In genomic region chr17:50150416-50151207, GRCm38 (mm10) we compare ENCODE assay signal across 8 mouse cellular contexts. TPM values are rescaled to one million over a fixed set of nuclear protein-coding genes. Genes with fewer than 3 reads are reported as not detected.
DNase-seq lines count a peak whose midpoint lies in the region; ATAC-seq and TF ChIP-seq lines count a peak whose summit lies in the region.

No protein-coding gene starts in this region.

- TF ChIP-seq POLR2A in myocyte (IDR thresholded peaks at IDR 0.05; ENCODE audit: insufficient read length, low read depth), result no peak

- H3K36me3 ChIP-seq in forebrain, embryonic 12.5 days (replicated peaks), result no peaks in the 10 kb centered on the region
- no peaks in the 10 kb centered on the region for H3K36me3 ChIP-seq in forebrain, embryonic 11.5 days (ENCODE audit: control insufficient read depth, insufficient read depth, low read length)
- no peaks in the 10 kb centered on the region for H3K36me3 ChIP-seq in forebrain, embryonic 16.5 days (ENCODE audit: control insufficient read depth, insufficient read depth)
- H3K36me3 ChIP-seq in myocyte (ENCODE audit: control insufficient read depth, insufficient read depth), result no peaks in the 10 kb centered on the region

- no peak overlapping the region for H3K4me2 ChIP-seq in forebrain, embryonic 12.5 days
- no peak overlapping the region for H3K4me2 ChIP-seq in forebrain, embryonic 11.5 days (ENCODE audit: low read depth, low read length, severe bottlenecking)
- H3K4me2 ChIP-seq in forebrain, embryonic 16.5 days (ENCODE audit: low read length), result no peak overlapping the region; the same call in 1 of the 2 replicates
- H3K4me2 ChIP-seq in myocyte (ENCODE audit: low read depth), result peak overlapping the region; percentile 1

- H3K27me3 ChIP-seq in forebrain, embryonic 12.5 days, result no peaks in the 10 kb centered on the region
- no peaks in the 10 kb centered on the region for H3K27me3 ChIP-seq in forebrain, embryonic 11.5 days (ENCODE audit: control insufficient read depth, insufficient read depth, low read length)
- H3K27me3 ChIP-seq in forebrain, embryonic 16.5 days (replicated peaks; ENCODE audit: control insufficient read depth, insufficient read depth, low read length), result no peaks in the 10 kb centered on the region
- no peaks in the 10 kb centered on the region for H3K27me3 ChIP-seq in myocyte (ENCODE audit: control insufficient read depth, insufficient read depth, insufficient read length)

- H3K4me1 ChIP-seq in forebrain, embryonic 12.5 days, result peaks cover 19% of the 10 kb centered on the region
- 0 out of 2 replicates have a peak, but pooled peaks cover 2% of the 10 kb centered on the region for H3K4me1 ChIP-seq in forebrain, embryonic 11.5 days (replicated peaks; ENCODE audit: control insufficient read depth, insufficient read depth, low read length)
- peaks cover 19% of the 10 kb centered on the region for H3K4me1 ChIP-seq in forebrain, embryonic 16.5 days (replicated peaks; ENCODE audit: control insufficient read depth, insufficient read depth, low read length)

- H3K9ac ChIP-seq in forebrain, embryonic 12.5 days, result no peak overlapping the region
- H3K9ac ChIP-seq in forebrain, embryonic 11.5 days (ENCODE audit: low read length), result no peak overlapping the region
- peak overlapping the region; percentile 26 for H3K9ac ChIP-seq in forebrain, embryonic 16.5 days (replicated peaks; ENCODE audit: low read depth, low read length)

- H3K79me2 ChIP-seq in myocyte (ENCODE audit: control insufficient read depth, insufficient read depth), result no peaks in the 10 kb centered on the region

- H3K9me3 ChIP-seq in forebrain, embryonic 12.5 days, result no peaks in the 10 kb centered on the region
- no peaks in the 10 kb centered on the region for H3K9me3 ChIP-seq in forebrain, embryonic 11.5 days (ENCODE audit: control insufficient read depth, low read length)
- no peaks in the 10 kb centered on the region for H3K9me3 ChIP-seq in forebrain, embryonic 16.5 days (ENCODE audit: control insufficient read depth, low read length)

- 65% methylated on average over 16 of the region's 16 CpGs for WGBS in forebrain, embryonic 12.5 days
- WGBS in forebrain, embryonic 11.5 days, result 72% methylated on average over 16 of the region's 16 CpGs
- 40% methylated on average over 16 of the region's 16 CpGs for WGBS in forebrain, embryonic 16.5 days

- H3ac ChIP-seq in myocyte (ENCODE audit: control insufficient read depth, insufficient read length), result no peak overlapping the region

- H3K27ac ChIP-seq in forebrain, embryonic 12.5 days, result peak overlapping the region; percentile 68
- no peak overlapping the region; the same call in 1 of the 2 replicates for H3K27ac ChIP-seq in forebrain, embryonic 11.5 days (ENCODE audit: low read depth, low read length)
- peak overlapping the region; percentile 66 for H3K27ac ChIP-seq in forebrain, embryonic 16.5 days (ENCODE audit: low read length)

- ATAC-seq in forebrain, embryonic 12.5 days (ENCODE audit: low FRiP score), result peak; percentile 52; the same call in 1 of the 2 replicates
- no peak for ATAC-seq in forebrain, embryonic 11.5 days (replicated peaks; ENCODE audit: low FRiP score)
- peak; percentile 78 for ATAC-seq in forebrain, embryonic 16.5 days
- ATAC-seq in granulocyte monocyte progenitor cell, adult 5-6 weeks (replicated peaks; ENCODE audit: poor library complexity, severe bottlenecking), result no peak

- H3K4me3 ChIP-seq in forebrain, embryonic 12.5 days (replicated peaks), result no peak overlapping the region
- no peak overlapping the region for H3K4me3 ChIP-seq in forebrain, embryonic 11.5 days (ENCODE audit: low read depth, low read length)
- H3K4me3 ChIP-seq in forebrain, embryonic 16.5 days (replicated peaks; ENCODE audit: low read length), result no peak overlapping the region
- no peak overlapping the region for H3K4me3 ChIP-seq in myocyte

- no peak for DNase-seq in forebrain, embryonic 11.5 days (ENCODE audit: low spot score)
- peak; percentile 44 for DNase-seq in layer of hippocampus, adult 9-10 months (ENCODE audit: low spot score)
- no peak for DNase-seq in testis, postnatal 10 days (ENCODE audit: low spot score)
- no peak for DNase-seq in urinary bladder, adult 2 months (ENCODE audit: low spot score)

TF ChIP-seq in myocyte, 11 proteins besides CTCF, POLR2A, EP300 and RAD21:
- TF ChIP-seq SRF (IDR thresholded peaks at IDR 0.05; ENCODE audit: control insufficient read depth, insufficient read length, low read depth) (no peak), MYOG (IDR thresholded peaks at IDR 0.05; ENCODE audit: control insufficient read depth in 1 of 3, insufficient read depth in 1 of 3, insufficient read length in 2 of 3, low read depth in 2 of 3) (no peak), TCF3 (IDR thresholded peaks at IDR 0.05; ENCODE audit: insufficient read length, low read depth) (no peak), E2F4 (IDR thresholded peaks at IDR 0.05; ENCODE audit: insufficient read depth) (no peak), REST (IDR thresholded peaks at IDR 0.05; ENCODE audit: insufficient read depth, insufficient read length) (no peak), MYOD1 (IDR thresholded peaks at IDR 0.05; ENCODE audit: control insufficient read depth in 1 of 3, insufficient read length in 2 of 3, low read depth in 2 of 3) (no peak), USF1 (IDR thresholded peaks at IDR 0.05; ENCODE audit: low read depth) (no peak), MAX (IDR thresholded peaks at IDR 0.05; ENCODE audit: low read depth) (no peak), CEBPB (IDR thresholded peaks at IDR 0.05; ENCODE audit: insufficient read depth, poor library complexity, severe bottlenecking) (no peak), TCF12 (IDR thresholded peaks at IDR 0.05; ENCODE audit: insufficient read depth, poor library complexity, severe bottlenecking) (no peak), POLR2AphosphoS2 (IDR thresholded peaks at IDR 0.05; ENCODE audit: insufficient read length, low read depth) (no peak)

RNA-seq across cellular contexts. Expression of gene Rftn1, which starts 39.9 kb away (rescaled TPM):
- polyA plus RNA-seq in forebrain, embryonic 12.5 days (2016; fragmentation: Nextera tagmentation; extraction: Ambion mirVana), result 13.4 and 15.4 TPM in 2 replicates
- 11.6 and 12.9 TPM in 2 replicates for polyA plus RNA-seq in forebrain, embryonic 11.5 days (2014; fragmentation: Nextera tagmentation; extraction: Ambion mirVana)
- 17.8 and 24.6 TPM in 2 replicates for polyA plus RNA-seq in forebrain, embryonic 16.5 days (2015; fragmentation: Nextera tagmentation; extraction: Ambion mirVana)
- polyA plus RNA-seq in myocyte (2012; fragmentation: generic; extraction: Trizol), result 0.40 TPM
- 9.8 and 25.8 TPM in 2 replicates for total RNA-seq in granulocyte monocyte progenitor cell, adult 5-6 weeks (2014; fragmentation: Nextera tagmentation)
- total RNA-seq in granulocyte monocyte progenitor cell, adult 5-6 weeks (2017), result 26.4 and 32.4 TPM in 2 replicates
- polyA plus RNA-seq in urinary bladder, adult 2 months (2012; rRNA removed), result 8.3 and 9.6 TPM in 2 replicates

Comparison
In these comparisons a context has a peak if more than half of its experiments do, and no peak if none do; other contexts are left out.
1. ATAC-seq: peak in forebrain, embryonic 12.5 days (single experiment) and forebrain, embryonic 16.5 days (single experiment); none in forebrain, embryonic 11.5 days (single experiment) and granulocyte monocyte progenitor cell, adult 5-6 weeks (single experiment).